Comparison of ENCODE assay signal across 8 mouse cellular contexts in the genomic region with DNA sequence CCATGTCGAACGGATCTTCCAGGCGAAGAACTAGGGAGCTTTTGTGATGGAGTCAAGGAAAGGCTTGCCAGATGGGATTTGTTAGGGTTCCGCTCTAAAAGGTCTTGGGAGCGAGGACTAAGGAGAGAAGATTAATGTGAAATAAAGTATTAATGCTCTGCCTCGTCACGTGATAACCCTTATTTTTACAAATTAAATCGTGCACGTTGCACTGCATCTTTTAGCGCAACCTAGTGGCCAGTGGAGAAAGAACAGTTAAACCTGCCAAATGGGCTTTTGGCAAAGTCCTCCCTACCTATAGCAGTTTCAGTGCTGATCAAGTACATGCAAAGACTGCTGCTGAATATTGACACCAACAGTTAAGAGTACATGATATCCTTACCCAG. TPM values are rescaled to one million over a fixed set of nuclear protein-coding genes. Genes with fewer than 3 reads are reported as not detected.
DNase-seq lines count a peak whose midpoint lies in the region; ATAC-seq lines count a peak whose summit lies in the region.

No protein-coding gene starts in this region.

- no peaks in the 10 kb centered on the region for H3K9me3 ChIP-seq in hindbrain, embryonic 14.5 days (ENCODE audit: control insufficient read depth, low read length)

- H3K27ac ChIP-seq in hindbrain, embryonic 14.5 days: peak overlapping the region; percentile 97

- H3K4me2 ChIP-seq in hindbrain, embryonic 14.5 days (replicated peaks): peak overlapping the region; percentile 57

- ATAC-seq in hindbrain, embryonic 14.5 days (ENCODE audit: low FRiP score): peak; percentile 39
- peak; percentile 30; the same call in 1 of the 2 replicates for ATAC-seq in megakaryocyte, adult 5-6 weeks (ENCODE audit: poor library complexity, severe bottlenecking)

- WGBS in hindbrain, embryonic 14.5 days: under 1% methylated on average over 10 of the region's 10 CpGs

- no peaks in the 10 kb centered on the region for H3K27me3 ChIP-seq in hindbrain, embryonic 14.5 days (ENCODE audit: control insufficient read depth, insufficient read depth, low read length)

- peak; percentile 76 for DNase-seq in T-cell, adult 2 months (ENCODE audit: low spot score)
- DNase-seq in cerebellum, adult 8-10 months: peak; percentile 86
- peak; percentile 81 for DNase-seq in forelimb bud, embryonic 11.5 days (ENCODE audit: low read depth, low spot score)
- DNase-seq in hindbrain, embryonic 14.5 days (ENCODE audit: low spot score): peak; percentile 91
- DNase-seq in left cerebral cortex, adult 18-20 months (ENCODE audit: low spot score in 2 of 2): peak; percentile 66 to 73
- peak; percentile 84 to 88 for DNase-seq in right cerebral cortex, adult 2 months (ENCODE audit: low spot score in 2 of 2)
- DNase-seq in yolk sac, embryonic 10.5 days (ENCODE audit: low spot score): no peak

- peaks cover 18% of the 10 kb centered on the region for H3K4me1 ChIP-seq in hindbrain, embryonic 14.5 days (replicated peaks; ENCODE audit: control insufficient read depth, insufficient read depth, low read length)

- peak overlapping the region; percentile 88 for H3K9ac ChIP-seq in hindbrain, embryonic 14.5 days

- H3K4me3 ChIP-seq in hindbrain, embryonic 14.5 days (replicated peaks; ENCODE audit: low read length): peak overlapping the region; percentile 70

- H3K36me3 ChIP-seq in hindbrain, embryonic 14.5 days (replicated peaks; ENCODE audit: control insufficient read depth, insufficient read depth): no peaks in the 10 kb centered on the region

RNA-seq across cellular contexts. Expression of gene Nde1, which starts 3.3 kb away (rescaled TPM):
- polyA plus RNA-seq in hindbrain, embryonic 14.5 days (2014; fragmentation: Nextera tagmentation; extraction: Ambion mirVana): 22.7 and 28.4 TPM in 2 replicates
- 10 to 100 TPM; 13.2 to 13.4 TPM for total RNA-seq in left cerebral cortex, adult 18-20 months (2021)
- 41.4 and 42.3 TPM in 2 replicates for total RNA-seq in megakaryocyte, adult 5-6 weeks (2015)
- total RNA-seq in megakaryocyte, adult 5-6 weeks (2017): 73.0 and 88.6 TPM in 2 replicates

RNA-seq across cellular contexts. Expression of gene Marf1, which starts 3.4 kb away (rescaled TPM):
- polyA plus RNA-seq in hindbrain, embryonic 14.5 days (2014; fragmentation: Nextera tagmentation; extraction: Ambion mirVana): 14.4 and 15.0 TPM in 2 replicates
- 100 to 1,000 TPM; 152 to 161 TPM for total RNA-seq in left cerebral cortex, adult 18-20 months (2021)
- 41.1 and 46.4 TPM in 2 replicates for total RNA-seq in megakaryocyte, adult 5-6 weeks (2015)
- total RNA-seq in megakaryocyte, adult 5-6 weeks (2017): 27.9 and 34.8 TPM in 2 replicates
